Mouse (Mus musculus) midbrain, embryonic 12.5 days (tissue): ENCODE measurements around the gene Fgf2. TPM values are rescaled to one million over a fixed set of nuclear protein-coding genes. Genes with fewer than 3 reads are reported as not detected.
A peak's percentile ranks its signal among the peaks of the same experiment; 100 is the strongest.

ENCODE experiments used
- ATAC-seq: fragments of 200-750 bp; cut with Nextera tagmentation; 2 replicates; pipeline ENCODE4 v1.8.0; 2017; ENCODE audit warnings: low read depth, moderate TSS enrichment, moderate library complexity; ENCODE audit not compliant: low FRiP score
- H3K27ac ChIP-seq: fragments of 300-500 bp; sonication (generic); replicated peaks from 2 replicates; pipeline ENCODE4 v1.5.1; 2016; ENCODE audit warnings: mild to moderate bottlenecking
- H3K27me3 ChIP-seq: fragments of 300-500 bp; sonication (generic); 2 replicates; pipeline ENCODE4 v1.6.1; 2016; ENCODE audit warnings: mild to moderate bottlenecking
- H3K36me3 ChIP-seq: fragments of 300-500 bp; sonication (generic); 2 replicates; pipeline ENCODE4 v1.6.1; 2016
- H3K4me1 ChIP-seq: fragments of 300-500 bp; sonication (generic); 2 replicates; pipeline ENCODE4 v1.6.1; 2016
- H3K4me2 ChIP-seq: fragments of 300-500 bp; sonication (generic); replicated peaks from 2 replicates; pipeline ENCODE4 v1.6.1; 2016; ENCODE audit warnings: mild to moderate bottlenecking, moderate library complexity
- H3K4me3 ChIP-seq: fragments of 300-500 bp; sonication (generic); 2 replicates; pipeline ENCODE4 v1.5.1; 2016; ENCODE audit warnings: mild to moderate bottlenecking
- H3K9ac ChIP-seq: fragments of 300-500 bp; sonication (generic); replicated peaks from 2 replicates; pipeline ENCODE4 v1.6.1; 2016; ENCODE audit warnings: mild to moderate bottlenecking, moderate library complexity
- H3K9me3 ChIP-seq: fragments of 300-500 bp; sonication (generic); 2 replicates; pipeline ENCODE4 v1.6.1; 2016; ENCODE audit warnings: mild to moderate bottlenecking
- WGBS: fragments of 180-500 bp; shearing (Covaris S2); methylation state at CpG from one replicate; pipeline ENCODE4 v1.1.7; 2016; 5-methylcytosine and 5-hydroxymethylcytosine counted together
- polyA plus RNA-seq: library from polyadenylated mRNA; unstranded; fragments of >200 nt; fragmentation: Nextera tagmentation; extraction: Ambion mirVana; gene quantifications from 2 replicates; pipeline ENCODE4 v1.2.1, GENCODE M21; 2016

The Fgf2 gene
- polyA plus RNA-seq, 1 experiment from 2014 or later, result 1.2 TPM

DNA sequence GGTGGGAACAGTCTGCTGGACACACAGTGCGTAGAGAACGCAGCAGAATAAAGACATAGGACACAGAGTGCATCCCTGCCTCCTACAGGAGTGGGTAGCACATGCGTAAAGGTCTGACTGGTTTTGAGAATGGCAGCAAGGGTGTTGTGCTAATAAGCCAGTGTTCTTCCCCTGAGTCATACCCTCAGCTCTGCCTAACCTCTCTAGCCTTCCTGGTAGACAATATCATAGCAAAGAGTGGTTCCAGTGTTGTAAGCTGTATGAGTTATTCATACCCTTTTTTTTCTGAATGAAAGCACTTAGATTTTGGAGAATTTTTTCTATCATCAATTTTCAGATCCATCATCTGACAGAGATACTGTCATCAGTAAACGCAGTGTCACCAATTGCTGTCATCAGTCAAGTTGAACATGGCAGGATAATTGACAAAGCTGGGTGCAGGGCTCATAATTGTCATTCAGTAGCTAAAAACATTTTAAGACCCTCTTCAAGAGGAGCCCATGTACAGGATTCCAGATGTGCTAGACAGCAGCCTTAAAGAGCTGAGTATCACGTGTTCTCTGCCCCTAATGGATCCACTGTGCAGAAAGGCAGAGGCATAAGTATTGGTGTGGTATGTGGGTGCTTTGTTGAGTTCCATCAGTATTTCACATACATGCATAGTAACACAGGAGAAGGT lies 48.9 kb downstream of the Fgf2 start:
- Histone ChIP-seq H3K27ac (no peak overlapping the region), H3K4me1 (no peaks in the 10 kb centered on the region), H3K4me2 (no peak overlapping the region), H3K4me3 (no peak overlapping the region), H3K9me3 (no peaks in the 10 kb centered on the region), H3K27me3 (no peaks in the 10 kb centered on the region), H3K9ac (no peak overlapping the region), H3K36me3 (no peaks in the 10 kb centered on the region)
- no peak for ATAC-seq
- WGBS, result 88% methylated on average over 5 of the region's 5 CpGs

DNA sequence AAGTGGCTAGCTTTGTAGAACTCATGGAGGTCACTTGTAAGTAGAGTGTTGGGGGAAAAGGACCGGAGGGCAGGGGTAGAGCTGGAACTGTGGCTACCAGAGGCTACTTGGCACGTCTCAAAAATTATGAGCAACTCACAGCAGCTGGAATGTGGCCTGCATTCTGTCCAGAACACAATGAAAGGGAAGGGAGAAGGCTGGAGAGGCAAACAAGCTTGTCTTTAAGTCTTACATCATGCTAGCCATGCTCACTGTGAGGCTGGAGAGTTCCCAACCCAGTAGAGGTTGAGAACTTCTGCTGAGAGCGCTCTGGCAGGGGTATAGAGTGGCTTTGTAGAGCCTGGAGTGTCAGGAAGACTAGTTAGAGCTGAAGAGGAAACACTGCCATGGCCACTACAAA lies 49.5 kb downstream of the Fgf2 start:
- no peaks in the 10 kb centered on the region for H3K4me1 ChIP-seq
- H3K9me3 ChIP-seq, result no peaks in the 10 kb centered on the region
- no peak overlapping the region for H3K9ac ChIP-seq
- no peak overlapping the region for H3K27ac ChIP-seq
- H3K4me3 ChIP-seq, result no peak overlapping the region
- H3K4me2 ChIP-seq, result no peak overlapping the region
- WGBS, result 76% methylated on average over 3 of the region's 3 CpGs
- ATAC-seq, result no peak
- H3K36me3 ChIP-seq, result no peaks in the 10 kb centered on the region
- H3K27me3 ChIP-seq, result no peaks in the 10 kb centered on the region

DNA sequence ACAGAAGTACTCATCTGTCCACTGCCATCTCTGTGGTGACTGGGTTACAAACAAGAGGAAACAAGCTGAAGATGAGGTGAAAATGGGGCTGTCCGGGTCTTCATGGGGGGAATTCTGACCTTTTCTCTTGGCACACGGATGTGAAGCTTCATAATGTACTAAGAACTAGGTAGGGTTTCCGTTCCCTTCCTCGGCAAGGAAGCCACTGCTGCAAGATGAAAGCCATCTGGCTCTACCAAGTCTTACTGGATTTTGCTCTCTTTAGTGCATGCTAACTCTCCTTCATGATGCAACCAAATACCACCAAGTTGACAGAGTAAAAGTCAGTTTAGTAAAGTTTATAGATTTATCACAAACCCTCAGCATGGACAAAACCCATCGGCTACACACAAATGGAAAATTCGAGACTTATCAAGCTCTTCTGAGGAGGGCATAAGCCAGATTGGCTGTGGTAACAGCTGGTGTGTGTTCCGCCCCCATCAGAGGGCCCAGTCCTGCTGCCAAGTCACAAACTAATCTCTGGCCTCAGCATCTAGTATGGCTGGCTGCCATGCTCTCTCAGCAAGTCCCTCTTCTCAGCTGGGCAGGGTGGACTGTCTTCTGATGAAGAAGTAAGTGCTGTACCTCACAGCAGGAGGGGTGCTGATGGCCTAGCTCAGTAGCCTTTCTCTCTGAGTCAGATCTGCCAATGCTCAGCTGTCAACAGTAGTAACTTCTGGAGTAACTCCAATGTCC lies 50.7 kb downstream of the Fgf2 start:
- Histone ChIP-seq H3K4me1 (no peaks in the 10 kb centered on the region), H3K9ac (no peak overlapping the region), H3K4me2 (no peak overlapping the region), H3K36me3 (no peaks in the 10 kb centered on the region), H3K4me3 (no peak overlapping the region), H3K9me3 (no peaks in the 10 kb centered on the region), H3K27ac (no peak overlapping the region), H3K27me3 (no peaks in the 10 kb centered on the region)
- no peak for ATAC-seq
- WGBS, result 88% methylated on average over 7 of the region's 7 CpGs

DNA sequence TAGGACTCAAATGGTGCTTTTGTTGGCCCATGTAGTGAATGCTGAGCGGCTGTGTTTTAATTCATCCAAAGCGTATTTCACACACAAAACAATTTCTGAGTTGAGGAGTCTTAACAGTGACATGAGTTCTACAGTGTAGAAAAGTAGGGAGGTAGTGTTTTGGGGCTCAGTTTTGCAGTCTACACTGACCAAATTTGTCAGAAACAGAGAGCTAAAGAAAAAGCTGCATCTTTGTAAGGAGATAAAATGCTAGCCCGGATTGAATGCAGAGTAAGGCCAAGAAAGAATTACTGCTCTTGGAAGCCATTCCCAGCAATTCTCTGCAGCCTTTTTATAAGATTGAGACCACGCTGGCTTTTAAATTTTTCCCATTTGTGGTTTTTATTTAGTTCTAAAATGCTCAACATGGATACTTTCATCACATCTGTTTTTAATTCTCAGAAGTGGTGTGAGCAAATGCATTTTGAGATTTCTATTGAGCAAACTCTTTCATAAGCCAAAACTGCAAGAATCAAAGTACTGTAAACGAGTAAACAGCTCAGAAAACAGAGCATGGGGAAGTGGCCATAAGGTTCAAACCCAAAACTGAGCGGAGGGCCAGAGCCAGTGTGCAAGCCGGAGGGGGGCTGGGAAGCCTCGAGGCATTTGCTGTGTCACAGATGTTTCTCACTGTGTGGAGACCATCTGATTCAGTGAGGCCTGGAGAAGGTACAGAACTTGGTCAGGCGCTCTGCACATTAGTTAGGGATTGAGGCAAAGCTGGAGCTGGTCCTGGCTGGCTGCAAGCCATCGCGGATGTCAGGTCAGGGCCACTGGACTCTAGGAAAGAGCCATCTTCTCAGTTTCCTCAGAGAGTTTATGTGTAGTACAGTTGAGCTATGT lies 53.8 kb downstream of the Fgf2 start:
- H3K9me3 ChIP-seq, result no peaks in the 10 kb centered on the region
- 83% methylated on average over 11 of the region's 11 CpGs for WGBS
- no peak for ATAC-seq
- no peak overlapping the region for H3K4me3 ChIP-seq
- H3K4me2 ChIP-seq, result no peak overlapping the region
- H3K4me1 ChIP-seq, result no peaks in the 10 kb centered on the region
- no peak overlapping the region for H3K27ac ChIP-seq
- H3K36me3 ChIP-seq, result no peaks in the 10 kb centered on the region
- no peak overlapping the region for H3K9ac ChIP-seq
- H3K27me3 ChIP-seq, result no peaks in the 10 kb centered on the region

DNA sequence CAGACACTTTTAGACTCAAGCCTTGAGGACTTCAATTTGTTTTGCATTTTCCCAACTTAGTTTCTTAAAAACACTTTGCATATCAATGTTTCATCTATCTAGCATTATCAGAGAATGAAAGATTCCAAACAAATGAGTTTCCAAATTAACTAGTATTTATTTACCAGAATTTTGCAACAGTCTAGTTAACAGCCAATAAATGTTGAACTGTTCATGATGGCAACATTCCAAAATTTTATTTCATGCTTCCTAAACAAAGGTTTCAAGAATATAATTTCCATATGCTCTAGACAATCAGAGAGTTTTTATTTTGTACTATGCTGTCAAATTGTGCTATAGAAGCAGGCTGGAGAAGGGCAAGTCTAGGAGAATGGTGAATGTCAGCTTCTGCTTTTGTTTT lies 59.5 kb downstream of the Fgf2 start:
- Histone ChIP-seq H3K27me3 (no peaks in the 10 kb centered on the region), H3K4me1 (no peaks in the 10 kb centered on the region), H3K36me3 (no peaks in the 10 kb centered on the region), H3K9ac (no peak overlapping the region), H3K4me2 (no peak overlapping the region), H3K27ac (no peak overlapping the region), H3K9me3 (no peaks in the 10 kb centered on the region), H3K4me3 (no peak overlapping the region)
- ATAC-seq, result no peak

DNA sequence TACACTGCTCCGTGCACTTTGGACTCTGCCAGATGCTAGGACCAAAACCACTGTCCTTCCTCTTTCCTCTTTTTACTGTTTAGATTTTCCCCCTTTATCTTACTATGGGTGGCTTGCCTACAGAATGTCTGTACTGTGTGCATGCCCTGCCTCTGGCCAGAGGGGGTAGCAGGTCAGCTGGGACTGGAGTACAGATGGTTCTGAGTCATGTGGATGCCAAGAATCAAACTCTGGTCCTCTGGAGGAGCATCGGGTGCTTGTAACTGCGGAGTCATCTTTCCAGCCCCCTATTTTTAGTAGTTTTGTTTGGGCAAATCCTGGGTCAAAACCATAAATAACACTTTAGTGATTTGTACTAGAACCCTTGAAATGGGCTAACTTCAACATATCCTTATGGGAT lies 65.3 kb downstream of the Fgf2 start:
- Histone ChIP-seq H3K4me2 (no peak overlapping the region), H3K4me3 (no peak overlapping the region), H3K27ac (no peak overlapping the region), H3K27me3 (no peaks in the 10 kb centered on the region), H3K9me3 (no peaks in the 10 kb centered on the region), H3K4me1 (peaks cover 2% of the 10 kb centered on the region), H3K9ac (no peak overlapping the region), H3K36me3 (no peaks in the 10 kb centered on the region)
- ATAC-seq, result no peak
- 96% methylated on average over 3 of the region's 3 CpGs for WGBS

DNA sequence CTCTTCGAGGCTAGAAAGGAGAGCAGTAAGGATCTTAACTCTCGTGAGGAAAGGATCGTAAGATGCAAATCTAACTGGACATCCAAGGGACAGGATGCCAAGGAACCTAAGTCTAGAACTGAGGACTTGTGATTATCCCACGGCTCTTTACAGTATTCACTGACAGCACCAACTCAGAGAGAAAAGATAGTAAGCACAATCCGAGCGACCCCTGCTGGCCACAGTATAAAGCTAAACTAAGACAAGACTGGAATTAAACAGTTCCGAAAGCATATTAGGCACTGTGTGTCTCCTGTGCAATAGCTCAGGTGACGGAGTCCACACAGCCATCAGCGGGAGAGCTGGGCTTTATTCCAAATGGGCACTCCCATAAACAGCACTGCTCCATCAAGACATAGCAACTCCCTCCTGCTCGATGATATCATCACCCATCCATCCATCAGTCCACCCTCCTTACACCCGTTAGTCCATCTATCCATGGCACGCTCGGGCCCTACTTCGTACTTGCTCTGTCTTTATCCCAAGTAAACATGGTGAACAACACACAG lies 66.3 kb downstream of the Fgf2 start:
- H3K9me3 ChIP-seq, result no peaks in the 10 kb centered on the region
- WGBS, result 56% methylated on average over 14 of the region's 14 CpGs
- ATAC-seq, result no peak

DNA sequence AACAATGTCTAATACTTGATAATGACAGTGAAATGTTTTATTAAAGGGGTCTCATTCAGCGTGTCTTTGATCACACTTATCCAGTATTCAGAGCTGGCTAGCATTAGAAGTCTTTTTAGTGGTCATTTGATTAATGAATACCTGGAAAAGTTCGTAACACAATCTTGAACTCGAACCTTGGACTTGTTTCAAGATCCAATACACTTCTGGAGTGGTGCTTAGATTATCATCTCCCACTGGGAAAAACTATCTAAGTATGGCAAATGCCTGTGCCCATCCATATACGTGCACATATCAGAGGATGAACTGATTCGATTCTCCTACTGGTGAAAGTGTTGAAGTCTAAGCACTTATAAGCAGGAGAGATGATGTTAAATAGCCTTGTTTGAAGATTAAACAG lies 70.2 kb downstream of the Fgf2 start:
- H3K9me3 ChIP-seq, result no peaks in the 10 kb centered on the region
- WGBS, result 81% methylated on average over 5 of the region's 5 CpGs
- H3K27me3 ChIP-seq, result no peaks in the 10 kb centered on the region
- H3K4me3 ChIP-seq, result peak overlapping the region; percentile 83
- no peaks in the 10 kb centered on the region for H3K36me3 ChIP-seq
- ATAC-seq, result no peak
- H3K27ac ChIP-seq, result no peak overlapping the region
- peak overlapping the region; percentile 95 for H3K4me2 ChIP-seq
- peaks cover 19% of the 10 kb centered on the region for H3K4me1 ChIP-seq
- peak overlapping the region; percentile 66; the same call in 1 of the 2 replicates for H3K9ac ChIP-seq

More for the DNA sequence above, 66.3 kb downstream of the Fgf2 start:
- H3K4me2 ChIP-seq, result no peak overlapping the region
- no peak overlapping the region for H3K9ac ChIP-seq
- H3K27me3 ChIP-seq, result no peaks in the 10 kb centered on the region
- H3K4me1 ChIP-seq, result peaks cover 7% of the 10 kb centered on the region
- H3K36me3 ChIP-seq, result no peaks in the 10 kb centered on the region
- H3K27ac ChIP-seq, result no peak overlapping the region
- H3K4me3 ChIP-seq, result no peak overlapping the region

DNA sequence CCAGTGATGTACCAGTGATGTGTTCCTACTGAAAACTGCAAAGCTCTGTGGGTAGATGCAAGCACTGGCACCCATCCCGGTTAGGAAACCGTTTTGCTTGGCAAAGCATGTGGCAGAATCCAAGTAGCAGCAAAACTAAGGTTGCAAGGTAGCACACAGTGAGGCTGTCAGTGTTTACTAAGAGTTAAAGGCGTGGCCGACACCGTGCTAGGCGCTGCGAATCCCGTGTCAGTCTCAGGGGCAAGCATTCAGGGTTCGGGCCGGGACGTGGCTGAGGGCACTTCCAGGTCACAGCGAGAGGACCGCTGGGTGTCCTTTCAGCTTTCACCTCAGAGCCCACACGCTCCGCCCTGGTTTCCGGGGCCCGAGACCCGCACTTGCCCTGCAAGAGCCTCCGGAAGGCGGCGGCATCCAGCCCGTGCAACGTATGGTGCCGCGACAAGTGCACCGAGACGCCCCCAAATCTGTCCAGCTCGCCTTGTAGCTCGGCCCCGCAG lies 70.9 kb downstream of the Fgf2 start:
- H3K4me1 ChIP-seq, result peaks cover 19% of the 10 kb centered on the region
- ATAC-seq, result no peak
- H3K4me2 ChIP-seq, result peak overlapping the region; percentile 95
- peak overlapping the region; percentile 69 for H3K27ac ChIP-seq
- no peaks in the 10 kb centered on the region for H3K9me3 ChIP-seq
- WGBS, result under 1% methylated on average over 30 of the region's 30 CpGs
- H3K4me3 ChIP-seq, result peak overlapping the region; percentile 83
- peak overlapping the region; percentile 66 for H3K9ac ChIP-seq
- no peaks in the 10 kb centered on the region for H3K36me3 ChIP-seq
- no peaks in the 10 kb centered on the region for H3K27me3 ChIP-seq

DNA sequence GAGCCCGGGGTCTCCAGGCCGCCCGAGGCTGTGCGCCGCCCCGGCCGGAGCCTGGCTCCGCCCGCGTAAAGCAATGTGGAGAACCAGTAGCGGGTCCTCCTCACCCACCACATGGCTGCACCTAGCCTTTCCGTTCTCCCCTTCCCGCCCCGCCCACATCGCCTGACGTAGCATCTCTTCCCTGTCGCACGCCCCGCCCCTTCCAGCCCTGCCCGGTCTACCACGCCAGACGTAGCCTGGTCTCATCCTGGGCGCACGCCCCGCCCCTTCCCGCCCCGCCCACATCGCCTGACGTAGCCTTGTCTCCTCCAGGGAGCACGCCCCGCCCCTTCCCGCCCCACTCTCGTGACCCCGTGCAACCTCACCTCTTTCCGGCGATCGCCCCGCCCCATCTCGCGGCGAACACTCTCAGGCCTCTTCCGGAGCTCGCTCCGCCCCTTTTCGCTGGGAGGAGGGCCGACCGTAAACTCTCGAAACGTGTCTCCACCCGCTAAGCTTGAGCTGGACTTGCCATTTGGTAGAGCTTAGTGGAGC lies 71.4 kb downstream of the Fgf2 start, which contains the start of gene Spata5:
Gene Spata5 (plus strand): TSS at position 439 of the 534 bp plus-strand sequence.
- H3K4me3 ChIP-seq, result peak within 1 kb of the TSS; percentile 83
- H3K27ac ChIP-seq, result peak within 1 kb of the TSS; percentile 81
- H3K27me3 ChIP-seq, result no peaks in the 10 kb centered on the region
- H3K9me3 ChIP-seq, result no peaks in the 10 kb centered on the region
- peak; percentile 95 for ATAC-seq
- H3K9ac ChIP-seq, result peak within 1 kb of the TSS; percentile 71
- H3K4me2 ChIP-seq, result peak within 1 kb of the TSS; percentile 95
- 1% methylated on average over 36 of the region's 50 CpGs for WGBS
- H3K36me3 ChIP-seq, result no peaks in the 10 kb centered on the region
- peaks cover 19% of the 10 kb centered on the region for H3K4me1 ChIP-seq

DNA sequence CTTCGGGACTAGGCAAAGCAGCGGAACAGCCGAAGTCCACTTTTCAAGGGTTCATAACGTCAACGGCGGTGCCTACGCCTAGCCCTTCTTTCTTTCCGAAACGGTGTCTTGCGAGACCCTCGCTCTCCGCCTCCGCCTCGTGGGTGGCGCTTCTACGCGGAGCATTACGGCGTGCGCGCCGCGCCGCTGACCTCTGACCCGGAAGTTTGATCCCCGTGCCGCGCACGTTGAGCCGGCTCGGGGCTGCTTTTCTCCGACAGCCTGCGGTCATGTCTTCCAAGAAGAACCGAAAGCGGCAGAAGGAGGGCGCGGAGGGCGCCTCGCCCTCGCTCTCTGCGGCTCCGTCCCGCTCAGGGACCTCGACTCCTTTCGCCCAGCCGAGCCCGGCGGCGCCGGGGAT lies 71.9 kb downstream of the Fgf2 start, which contains the start of gene Nudt6:
Gene Nudt6 (minus strand): TSS at position 140 of the 400 bp plus-strand sequence.
- under 1% methylated on average over 49 of the region's 50 CpGs for WGBS
- ATAC-seq, result peak; percentile 82
- H3K4me1 ChIP-seq, result peaks cover 19% of the 10 kb centered on the region
- peak within 1 kb of the TSS; percentile 71 for H3K9ac ChIP-seq
- H3K9me3 ChIP-seq, result no peaks in the 10 kb centered on the region
- peak within 1 kb of the TSS; percentile 83 for H3K4me3 ChIP-seq
- H3K27ac ChIP-seq, result peak within 1 kb of the TSS; percentile 81
- H3K4me2 ChIP-seq, result peak within 1 kb of the TSS; percentile 95
- H3K36me3 ChIP-seq, result no peaks in the 10 kb centered on the region
- no peaks in the 10 kb centered on the region for H3K27me3 ChIP-seq
